Comparison of ENCODE assay signal across 9 mouse cellular contexts in the genomic region with DNA sequence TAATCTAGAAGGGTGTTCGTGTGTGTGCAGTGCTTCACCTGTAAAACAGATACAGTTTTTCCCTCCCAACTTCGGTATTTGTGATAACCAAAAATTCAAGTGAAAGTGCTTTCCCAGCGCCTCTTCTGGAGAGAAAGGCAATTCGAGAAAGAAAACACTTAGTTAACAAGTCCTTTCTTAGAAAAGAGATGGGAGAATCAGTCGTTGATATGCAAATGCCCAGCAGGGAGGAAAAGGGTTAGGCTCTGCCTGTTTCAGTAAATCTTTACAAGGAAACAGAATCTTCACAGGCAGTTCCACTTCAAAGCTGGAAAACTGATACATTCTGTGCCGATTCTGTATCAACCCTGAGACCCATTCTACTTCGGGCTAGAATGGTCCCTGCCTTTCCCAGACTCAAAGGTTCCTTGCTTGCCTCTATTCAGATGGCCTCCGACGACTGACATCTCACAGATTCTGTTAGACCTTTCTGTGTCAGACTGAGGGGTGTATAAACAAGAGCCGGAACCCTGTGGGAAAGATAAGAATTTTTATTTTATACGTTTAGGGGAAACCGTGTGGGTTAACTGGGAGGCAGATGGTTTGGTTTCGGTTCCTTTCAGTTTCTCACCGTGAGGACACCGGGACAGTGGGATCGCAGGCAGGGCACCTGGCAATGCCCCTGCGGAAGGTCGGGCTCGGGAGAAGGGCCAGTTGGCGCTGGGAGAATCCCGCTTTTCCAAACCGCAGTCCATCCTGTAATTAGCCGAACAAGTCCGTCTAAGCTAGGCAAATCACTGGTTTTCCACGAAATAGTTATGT. TPM values are rescaled to one million over a fixed set of nuclear protein-coding genes. Genes with fewer than 3 reads are reported as not detected.
DNase-seq lines count a peak whose midpoint lies in the region; ATAC-seq and TF ChIP-seq lines count a peak whose summit lies in the region.
"Had no signal": no experiment of that assay in that cellular context is flagged by ENCODE, and none has a peak within 500 bp of the region (broad histone marks: within the 10 kb centered on the region; RNA-seq: fewer than 3 reads in every experiment).

A gene (plus strand): TSS at position 508 of the 801 bp plus-strand sequence.

- H3K4me2 ChIP-seq in embryonic facial prominence, embryonic 15.5 days (replicated peaks): peak within 1 kb of the TSS; percentile 99
- H3K4me2 ChIP-seq in hindbrain, embryonic 12.5 days (replicated peaks): peak within 1 kb of the TSS; percentile 100
- peak within 1 kb of the TSS; percentile 100 for H3K4me2 ChIP-seq in limb, embryonic 15.5 days
- H3K4me2 ChIP-seq in stomach, embryonic 16.5 days (ENCODE audit: low read depth, low read length): peak within 1 kb of the TSS; percentile 98

- peaks cover 14% of the 10 kb centered on the region for H3K4me1 ChIP-seq in heart, embryonic 10.5 days
- H3K4me1 ChIP-seq in ES-Bruce4 (ENCODE audit: control insufficient read depth, insufficient read depth, low read length): no peaks in the 10 kb centered on the region
- peaks cover 23% of the 10 kb centered on the region for H3K4me1 ChIP-seq in embryonic facial prominence, embryonic 15.5 days
- peaks cover 18% of the 10 kb centered on the region for H3K4me1 ChIP-seq in hindbrain, embryonic 12.5 days
- peaks cover 20% of the 10 kb centered on the region for H3K4me1 ChIP-seq in limb, embryonic 15.5 days
- peaks cover 8% of the 10 kb centered on the region; the same call in 1 of the 2 replicates for H3K4me1 ChIP-seq in stomach, embryonic 16.5 days (ENCODE audit: control insufficient read depth, insufficient read depth, low read length)

- WGBS in heart, embryonic 10.5 days: 4% methylated on average over 25 of the region's 25 CpGs
- 3% methylated on average over 25 of the region's 25 CpGs for WGBS in embryonic facial prominence, embryonic 15.5 days
- WGBS in hindbrain, embryonic 12.5 days: 3% methylated on average over 25 of the region's 25 CpGs
- 4% methylated on average over 25 of the region's 25 CpGs for WGBS in limb, embryonic 15.5 days
- 3% methylated on average over 25 of the region's 25 CpGs for WGBS in stomach, embryonic 16.5 days

- TF ChIP-seq EP300 in ES-Bruce4 (IDR thresholded peaks at IDR 0.05; ENCODE audit: insufficient read depth, low read depth, low read length): no peak

- TF ChIP-seq POLR2A in ES-Bruce4 (IDR thresholded peaks at IDR 0.05; ENCODE audit: insufficient read depth, low read length): no peak

- 0 out of 2 replicates have a peak, but pooled peaks have one; percentile 16 for ATAC-seq in embryonic facial prominence, embryonic 15.5 days (ENCODE audit: insufficient number of reproducible peaks, low FRiP score, low TSS enrichment, low read depth)
- ATAC-seq in hindbrain, embryonic 12.5 days (ENCODE audit: low FRiP score): no peak
- no peak for ATAC-seq in limb, embryonic 15.5 days (ENCODE audit: insufficient number of reproducible peaks, low FRiP score, low TSS enrichment, low read depth)
- no peak for ATAC-seq in stomach, embryonic 16.5 days (ENCODE audit: insufficient read depth, low FRiP score)
- ATAC-seq: Patski had no signal

- peak within 1 kb of the TSS; percentile 33; the same call in 1 of the 2 replicates for H3K27ac ChIP-seq in heart, embryonic 10.5 days
- no peak within 1 kb of the TSS for H3K27ac ChIP-seq in ES-Bruce4 (ENCODE audit: insufficient read depth, low read length)
- H3K27ac ChIP-seq in embryonic facial prominence, embryonic 15.5 days (replicated peaks): no peak within 1 kb of the TSS
- H3K27ac ChIP-seq in hindbrain, embryonic 12.5 days: no peak within 1 kb of the TSS
- H3K27ac ChIP-seq in limb, embryonic 15.5 days: no peak within 1 kb of the TSS
- H3K27ac ChIP-seq in stomach, embryonic 16.5 days (ENCODE audit: low read length): no peak within 1 kb of the TSS; the same call in 1 of the 2 replicates

- H3K27me3 ChIP-seq in heart, embryonic 10.5 days (ENCODE audit: insufficient read depth, poor library complexity, severe bottlenecking): peaks cover 76% of the 10 kb centered on the region
- H3K27me3 ChIP-seq in ES-Bruce4 (ENCODE audit: control insufficient read depth, insufficient read depth, low read length, poor library complexity, severe bottlenecking): peaks cover 34% of the 10 kb centered on the region
- peaks cover 69% of the 10 kb centered on the region for H3K27me3 ChIP-seq in embryonic facial prominence, embryonic 15.5 days
- H3K27me3 ChIP-seq in hindbrain, embryonic 12.5 days: peaks cover 64% of the 10 kb centered on the region
- peaks cover 65% of the 10 kb centered on the region for H3K27me3 ChIP-seq in limb, embryonic 15.5 days
- H3K27me3 ChIP-seq in stomach, embryonic 16.5 days (ENCODE audit: control insufficient read depth, insufficient read depth, low read length): peaks cover 44% of the 10 kb centered on the region

- no peaks in the 10 kb centered on the region for H3K9me3 ChIP-seq in heart, embryonic 10.5 days
- no peaks in the 10 kb centered on the region for H3K9me3 ChIP-seq in ES-Bruce4 (replicated peaks; ENCODE audit: control insufficient read depth, insufficient read depth, low read length, poor library complexity, severe bottlenecking)
- no peaks in the 10 kb centered on the region for H3K9me3 ChIP-seq in embryonic facial prominence, embryonic 15.5 days (replicated peaks)
- no peaks in the 10 kb centered on the region for H3K9me3 ChIP-seq in hindbrain, embryonic 12.5 days (replicated peaks)
- H3K9me3 ChIP-seq in limb, embryonic 15.5 days: no peaks in the 10 kb centered on the region
- no peaks in the 10 kb centered on the region for H3K9me3 ChIP-seq in stomach, embryonic 16.5 days (replicated peaks; ENCODE audit: control insufficient read depth, low read length)

- DNase-seq in heart, embryonic 10.5 days (ENCODE audit: low spot score): no peak
- DNase-seq in heart, postnatal 14 days: no peak
- no peak for DNase-seq in frontal cortex, postnatal 14 days (ENCODE audit: low spot score in 2 of 2)

- no peaks in the 10 kb centered on the region for H3K36me3 ChIP-seq in heart, embryonic 10.5 days
- H3K36me3 ChIP-seq in ES-Bruce4 (ENCODE audit: control insufficient read depth, insufficient read depth, low read length, poor library complexity, severe bottlenecking): no peaks in the 10 kb centered on the region
- H3K36me3 ChIP-seq in embryonic facial prominence, embryonic 15.5 days: no peaks in the 10 kb centered on the region
- no peaks in the 10 kb centered on the region for H3K36me3 ChIP-seq in hindbrain, embryonic 12.5 days
- no peaks in the 10 kb centered on the region for H3K36me3 ChIP-seq in limb, embryonic 15.5 days
- H3K36me3 ChIP-seq in stomach, embryonic 16.5 days (ENCODE audit: control insufficient read depth, insufficient read depth, low read length): no peaks in the 10 kb centered on the region

- peak within 1 kb of the TSS; percentile 27 for H3K9ac ChIP-seq in ES-Bruce4 (ENCODE audit: low read depth, poor library complexity, severe bottlenecking)
- H3K9ac ChIP-seq in embryonic facial prominence, embryonic 15.5 days: peak within 1 kb of the TSS; percentile 7
- peak within 1 kb of the TSS; percentile 69 for H3K9ac ChIP-seq in hindbrain, embryonic 12.5 days
- 0 out of 2 replicates have a peak within 1 kb of the TSS, but pooled peaks have one; percentile 10 for H3K9ac ChIP-seq in limb, embryonic 15.5 days
- peak within 1 kb of the TSS; percentile 66 for H3K9ac ChIP-seq in stomach, embryonic 16.5 days (ENCODE audit: low read length)

- TF ChIP-seq CTCF in ES-Bruce4 (IDR thresholded peaks at IDR 0.05; ENCODE audit: low read depth, low read length): no peak

- intact Hi-C loops in heart, postnatal 14 days (cut with DNase I): no loop called here

- H3K4me3 ChIP-seq in heart, embryonic 10.5 days: peak within 1 kb of the TSS; percentile 75
- H3K4me3 ChIP-seq in ES-Bruce4 (ENCODE audit: low read depth, low read length): peak within 1 kb of the TSS; percentile 41
- H3K4me3 ChIP-seq in embryonic facial prominence, embryonic 15.5 days (replicated peaks): peak within 1 kb of the TSS; percentile 58
- H3K4me3 ChIP-seq in hindbrain, embryonic 12.5 days: peak within 1 kb of the TSS; percentile 72
- peak within 1 kb of the TSS; percentile 58 for H3K4me3 ChIP-seq in limb, embryonic 15.5 days
- peak within 1 kb of the TSS; percentile 52 for H3K4me3 ChIP-seq in stomach, embryonic 16.5 days (replicated peaks; ENCODE audit: low read length)

RNA-seq across cellular contexts. Expression of the gene that starts here (rescaled TPM):
- 0.06 TPM in 1 of 2 replicates, not detected in the other for polyA plus RNA-seq in heart, embryonic 10.5 days (2016; fragmentation: Nextera tagmentation; extraction: Ambion mirVana)
- under 1 TPM; 0.51 to 0.60 TPM for total RNA-seq in heart, postnatal 14 days (2021)
- polyA plus RNA-seq in ES-Bruce4 (2011; ENCODE audit: insufficient read depth, insufficient read length, low read depth, missing spikeins): not detected in 2 replicates
- 1.0 and 1.2 TPM in 2 replicates for polyA plus RNA-seq in embryonic facial prominence, embryonic 15.5 days (2015; fragmentation: Nextera tagmentation; extraction: Ambion mirVana)
- polyA plus RNA-seq in hindbrain, embryonic 12.5 days (2016; fragmentation: Nextera tagmentation; extraction: Ambion mirVana): 0.13 and 0.16 TPM in 2 replicates
- polyA plus RNA-seq in limb, embryonic 15.5 days (2015; fragmentation: Nextera tagmentation; extraction: Ambion mirVana): 0.56 and 1.2 TPM in 2 replicates
- 3.7 and 4.1 TPM in 2 replicates for polyA plus RNA-seq in stomach, embryonic 16.5 days (2015; fragmentation: Nextera tagmentation; extraction: Ambion mirVana)

Comparison
In these comparisons a context has a peak if more than half of its experiments do, and no peak if none do; other contexts are left out.
1. H3K9ac ChIP-seq: peak in every context shown above with its lines; median percentile 69 in hindbrain, embryonic 12.5 days; 66 in stomach, embryonic 16.5 days; 27 in ES-Bruce4; 10 in limb, embryonic 15.5 days; 7 in embryonic facial prominence, embryonic 15.5 days.